Mouse (Mus musculus) heart, postnatal 0 days (tissue): Measurements from ENCODE around the gene Igsf21.

Experiments used
- CTCF ChIP-seq: IDR thresholded peaks from 2 replicates; pipeline ENCODE4 v1.5.1; 2016; ENCODE audit warnings: antibody characterized with exemption, control low read depth, low read depth
- EP300 ChIP-seq: IDR thresholded peaks from 2 replicates; pipeline ENCODE4 v1.6.1; 2016; ENCODE audit warnings: antibody characterized with exemption, low read depth

- no peak for TF ChIP-seq CTCF
- no peak for TF ChIP-seq EP300
These were observed 242.4 kb downstream of the Igsf21 start for GRCm38 (mm10) chr4:140004170-140004569.
